Mouse (Mus musculus) Patski (cell line): ENCODE data around the gene Rpa3. TPM values are rescaled to one million over a fixed set of nuclear protein-coding genes. Genes with fewer than 3 reads are reported as not detected.

Source experiments
- ATAC-seq: fragments of 100-300 bp; one replicate; pipeline ENCODE4 v1.8.0; 2021
- CTCF ChIA-PET: fragments of 350-600 bp; sonication (Branson Sonifier 250); formaldehyde crosslinking; loops from one replicate; lab custom pipeline; 2022; ENCODE audit warnings: inconsistent platforms; lab: Charles Lee
- POLR2A ChIA-PET: fragments of 350-600 bp; sonication (Branson Sonifier 250); formaldehyde crosslinking; loops from one replicate; lab custom pipeline; 2022; ENCODE audit warnings: antibody characterized with exemption, inconsistent platforms; lab: Charles Lee
- DNase-seq: peaks from one replicate; pipeline ENCODE4 v3.0.0-alpha.2; 2011; ENCODE audit warnings: low read depth, low spot score
- H3K27me3 ChIP-seq: fragments of 371-371 bp; one replicate; pipeline ENCODE4 v1.5.1; 2021
- CTCF ChIP-seq: fragments of 100-300 bp; IDR thresholded peaks from one replicate; pipeline ENCODE4 v1.5.1; 2021
- in situ Hi-C: fragments of 300-500 bp; cut with MboI; formaldehyde crosslinking; loops from 3 replicates; pipeline ENCODE4 v1.11.1; 2018; ENCODE audit warnings: low pct_unique_long_range_greater_than_20kb, mixed read lengths
- polyA plus RNA-seq: library from polyadenylated mRNA; unstranded; gene quantifications from one replicate; pipeline ENCODE4 v1.2.3, GENCODE M21; 2021

Rpa3 gene
- 52.2 TPM for polyA plus RNA-seq

GRCm38 (mm10) chr6:8259004-8259666, at the start of gene Rpa3, which contains the start of the genes Umad1 and Gm45062:
Rpa3 (minus strand) TSS chr6:8259173.
Umad1 (plus strand) TSS chr6:8259288.
Gm45062 (plus strand) TSS chr6:8259450.
- CTCF ChIA-PET, result interaction anchor here (1.1 to 2.4 kb wide), 4 partner anchors 10 to 28 kb away, joined by 3 to 9 read pairs (median 4); no protein-coding TSS in a partner anchor
- POLR2A ChIA-PET, result interaction anchor here (0.9 kb wide), 1 partner anchor 10 kb away, joined by 3 read pairs; no protein-coding TSS in a partner anchor
- H3K27me3 ChIP-seq, result no peaks in the 10 kb centered on the region
- DNase-seq (peak; percentile 80), ATAC-seq (peak; percentile 100)
- TF ChIP-seq CTCF, result no peak
- in situ Hi-C loops, result no loop called here

GRCm38 (mm10) chr6:8307878-8308775, 49.2 kb upstream of the Rpa3 start:
- in situ Hi-C loops, result no loop called here

GRCm38 (mm10) chr6:8299066-8299863, 40.3 kb upstream of the Rpa3 start:
- no peak for TF ChIP-seq CTCF
- CTCF ChIA-PET, result interaction anchor here (1.2 kb wide), 1 partner anchor 12 kb away, joined by 3 read pairs; no protein-coding TSS in a partner anchor
- in situ Hi-C loops, result no loop called here
- DNase-seq (no peak), ATAC-seq (no peak)
- no peaks in the 10 kb centered on the region for H3K27me3 ChIP-seq
- POLR2A ChIA-PET, result no interaction called here

More at GRCm38 (mm10) chr6:8307878-8308775, 49.2 kb upstream of the Rpa3 start:
- ChIA-PET POLR2A (interaction anchor here (0.7 kb wide), 1 partner anchor 99 kb away, joined by 3 read pairs; no protein-coding TSS in a partner anchor), CTCF (interaction anchor here (1.4 to 1.6 kb wide), 2 partner anchors 17 to 33 kb away, joined by 3 read pairs; no protein-coding TSS in a partner anchor)
- peak; percentile 93 for ATAC-seq
- DNase-seq, result peak; percentile 68
- no peak for TF ChIP-seq CTCF
- H3K27me3 ChIP-seq, result no peaks in the 10 kb centered on the region

GRCm38 (mm10) chr6:8294048-8294784, 35.2 kb upstream of the Rpa3 start:
- POLR2A ChIA-PET, result interaction anchor here (0.6 kb wide), 1 partner anchor 293 kb away, joined by 3 read pairs; no protein-coding TSS in a partner anchor
- in situ Hi-C loops, result no loop called here

DNA sequence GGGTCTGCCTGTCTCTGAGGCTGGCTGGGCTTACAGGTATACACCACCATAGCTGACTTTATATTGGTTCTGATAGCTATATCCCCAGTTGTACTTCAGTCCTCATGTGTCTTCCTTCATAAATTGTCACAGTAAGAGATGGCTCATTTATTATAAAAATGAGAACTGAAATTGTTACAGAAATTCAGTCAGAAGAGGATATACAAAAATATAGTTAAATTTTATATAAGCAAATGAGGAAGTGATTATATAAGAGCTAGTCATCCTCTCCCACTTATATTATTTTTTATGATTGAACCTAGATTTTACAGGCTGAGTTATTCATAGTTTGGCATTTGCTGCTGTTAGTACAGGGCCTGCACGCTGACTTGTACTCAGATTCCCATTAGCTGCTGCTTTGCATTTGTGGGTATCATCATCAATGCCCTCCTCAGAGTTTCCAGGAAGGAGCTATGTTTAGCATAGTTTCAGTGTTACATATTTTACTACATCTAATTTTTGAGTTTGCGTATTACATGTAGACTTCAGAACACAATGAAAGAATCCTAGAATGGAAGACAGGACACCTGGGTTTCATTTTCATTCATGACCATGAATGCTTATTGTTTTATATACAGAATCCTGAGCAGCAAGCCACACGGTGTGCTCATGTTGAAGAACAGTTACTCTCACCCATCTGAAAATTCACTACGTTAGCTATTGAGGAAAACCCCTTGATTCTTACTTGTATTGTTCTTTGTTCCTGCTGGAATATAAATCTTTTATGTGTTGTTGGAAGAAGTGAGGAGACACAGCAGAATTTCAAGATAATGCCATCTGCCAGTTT, 30.0 kb upstream of the Rpa3 start:
- CTCF ChIA-PET, result interaction anchor here (0.9 to 1.4 kb wide), 2 partner anchors 12 to 24 kb away, joined by 3 read pairs; no protein-coding TSS in a partner anchor
- DNase-seq, result no peak
- POLR2A ChIA-PET, result no interaction called here
- in situ Hi-C loops, result no loop called here
- ATAC-seq, result no peak
- no peaks in the 10 kb centered on the region for H3K27me3 ChIP-seq
- TF ChIP-seq CTCF, result no peak

More at GRCm38 (mm10) chr6:8294048-8294784, 35.2 kb upstream of the Rpa3 start:
- no peaks in the 10 kb centered on the region for H3K27me3 ChIP-seq
- ATAC-seq (peak; percentile 51), DNase-seq (no peak)
- no peak for TF ChIP-seq CTCF
- CTCF ChIA-PET, result interaction anchor here (1.0 kb wide), 2 partner anchors 11 to 15 kb away, joined by 3 to 4 read pairs; no protein-coding TSS in a partner anchor

DNA sequence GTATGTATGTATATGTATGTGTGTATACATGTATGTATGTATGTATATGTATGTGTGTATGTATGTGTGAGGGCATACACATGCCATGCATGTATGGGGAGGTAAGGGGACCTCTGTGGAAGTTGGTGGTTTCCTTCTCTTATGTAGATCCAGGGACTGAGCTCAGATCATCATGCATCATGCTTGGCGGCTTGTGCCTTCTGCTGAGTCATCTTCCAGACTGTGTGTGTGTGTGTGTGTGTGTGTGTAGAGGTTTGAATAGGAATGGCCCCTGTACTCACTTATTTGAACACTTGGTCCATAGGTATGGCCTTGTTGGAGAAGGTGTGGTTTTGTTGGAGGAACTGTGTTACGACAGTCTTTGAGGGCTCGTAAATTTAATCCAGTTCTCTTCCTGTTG, 27.2 kb upstream of the Rpa3 start:
- DNase-seq, result no peak
- in situ Hi-C loops, result no loop called here
- ChIA-PET CTCF (interaction anchor here (0.6 to 3.1 kb wide), 2 partner anchors 10 to 533 kb away, joined by 3 to 15 read pairs; no protein-coding TSS in a partner anchor), POLR2A (no interaction called here)
- no peak for TF ChIP-seq CTCF
- ATAC-seq, result no peak
- no peaks in the 10 kb centered on the region for H3K27me3 ChIP-seq

GRCm38 (mm10) chr6:8285401-8285960, 26.5 kb upstream of the Rpa3 start:
- ATAC-seq, result no peak
- ChIA-PET POLR2A (no interaction called here), CTCF (interaction anchor here (3.1 kb wide), 1 partner anchor 10 kb away, joined by 15 read pairs; no protein-coding TSS in a partner anchor)
- no peak for DNase-seq
- in situ Hi-C loops, result no loop called here
- H3K27me3 ChIP-seq, result no peaks in the 10 kb centered on the region
- TF ChIP-seq CTCF, result no peak

GRCm38 (mm10) chr6:8283255-8283654, 24.3 kb upstream of the Rpa3 start:
- in situ Hi-C loops, result no loop called here

More at GRCm38 (mm10) chr6:8283255-8283654, 24.3 kb upstream of the Rpa3 start:
- DNase-seq (no peak), ATAC-seq (no peak)
- no peaks in the 10 kb centered on the region for H3K27me3 ChIP-seq
- no peak for TF ChIP-seq CTCF
- ChIA-PET CTCF (interaction anchor here (1.7 kb wide), 1 partner anchor 8 kb away, joined by 4 read pairs; no protein-coding TSS in a partner anchor), POLR2A (no interaction called here)
